In genomic region chr2:26915927-26916728, GRCm38 (mm10) we compare ENCODE assay signal across 8 mouse cellular contexts. TPM values are rescaled to one million over a fixed set of nuclear protein-coding genes. Genes with fewer than 3 reads are reported as not detected.
A peak's percentile ranks its signal among the peaks of the same experiment; 100 is the strongest.
DNase-seq lines count a peak whose midpoint lies in the region; ATAC-seq and TF ChIP-seq lines count a peak whose summit lies in the region.

Gene Surf2, plus strand, starts transcription at chr2:26916367.
Gene Surf1, minus strand, starts transcription at chr2:26916530.

- peak; percentile 86 for ATAC-seq in common myeloid progenitor, adult 5-6 weeks (replicated peaks; ENCODE audit: low read depth, poor library complexity, severe bottlenecking)
- ATAC-seq in hindbrain, embryonic 16.5 days: peak; percentile 83

- intact Hi-C loops in gastrocnemius, adult 2 months (cut with DNase I): no loop called here

- peak within 1 kb of the TSS; percentile 93 for H3K27ac ChIP-seq in gastrocnemius, adult 2 months
- peak within 1 kb of the TSS; percentile 81 for H3K27ac ChIP-seq in hindbrain, embryonic 16.5 days (ENCODE audit: low read depth, low read length)

- peak; percentile 87 for DNase-seq in T-cell, adult 2 months (ENCODE audit: low spot score)
- peak; percentile 85 for DNase-seq in gastrocnemius, adult 2 months
- DNase-seq in left cerebral cortex, adult 18-20 months (ENCODE audit: low spot score in 2 of 2): peak; percentile 83 to 91
- DNase-seq in lung, postnatal 4 days: peak; percentile 86 to 88
- DNase-seq in retina, postnatal 1 day: peak; percentile 91
- peak; percentile 80 for DNase-seq in thymus, postnatal 4 days

- WGBS in hindbrain, embryonic 16.5 days: 1% methylated on average over 46 of the region's 47 CpGs

- H3K4me1 ChIP-seq in hindbrain, embryonic 16.5 days (ENCODE audit: control insufficient read depth, insufficient read depth, low read depth, low read length): peaks cover 39% of the 10 kb centered on the region

- H3K9ac ChIP-seq in hindbrain, embryonic 16.5 days (ENCODE audit: low read depth, low read length): peak within 1 kb of the TSS; percentile 87

- peak within 1 kb of the TSS; percentile 89 for H3K4me3 ChIP-seq in gastrocnemius, adult 2 months
- H3K4me3 ChIP-seq in hindbrain, embryonic 16.5 days (ENCODE audit: low read length): peak within 1 kb of the TSS; percentile 82

- peak within 1 kb of the TSS; percentile 86 for H3K4me2 ChIP-seq in hindbrain, embryonic 16.5 days (ENCODE audit: low read length)

- H3K27me3 ChIP-seq in hindbrain, embryonic 16.5 days (replicated peaks; ENCODE audit: control insufficient read depth, insufficient read depth, low read length): no peaks in the 10 kb centered on the region

- no peaks in the 10 kb centered on the region for H3K9me3 ChIP-seq in hindbrain, embryonic 16.5 days (ENCODE audit: control insufficient read depth, low read length)

- H3K36me3 ChIP-seq in hindbrain, embryonic 16.5 days (ENCODE audit: control insufficient read depth, insufficient read depth, low read length): peaks cover 51% of the 10 kb centered on the region

- no peak for TF ChIP-seq CTCF in gastrocnemius, adult 2 months (IDR thresholded peaks at IDR 0.05)

RNA-seq across cellular contexts. Expression of gene Surf2, which starts in this region (rescaled TPM):
- total RNA-seq in common myeloid progenitor, adult 5-6 weeks (2017): 85.6 and 92.0 TPM in 2 replicates
- total RNA-seq in gastrocnemius, adult 2 months (2021): 10 to 100 TPM; 12.4 to 16.1 TPM
- polyA plus RNA-seq in hindbrain, embryonic 16.5 days (2015; fragmentation: Nextera tagmentation; extraction: Ambion mirVana): 55.8 and 57.3 TPM in 2 replicates
- total RNA-seq in left cerebral cortex, adult 18-20 months (2021): 10 to 100 TPM; 35.3 to 39.9 TPM

RNA-seq across cellular contexts. Expression of gene Surf1, which starts in this region (rescaled TPM):
- total RNA-seq in common myeloid progenitor, adult 5-6 weeks (2017): 37.1 and 43.2 TPM in 2 replicates
- total RNA-seq in gastrocnemius, adult 2 months (2021): 10 to 100 TPM; 41.1 to 41.6 TPM
- polyA plus RNA-seq in hindbrain, embryonic 16.5 days (2015; fragmentation: Nextera tagmentation; extraction: Ambion mirVana): 87.3 and 98.9 TPM in 2 replicates
- total RNA-seq in left cerebral cortex, adult 18-20 months (2021): 100 to 1,000 TPM; 106 to 118 TPM

Comparison
In these comparisons a context has a peak if more than half of its experiments do, and no peak if none do; other contexts are left out.
1. Peak in every context shown above with its lines: DNase-seq, ATAC-seq, H3K4me3 ChIP-seq and H3K27ac ChIP-seq.